Mouse (Mus musculus) heart, postnatal 36 days (tissue): ENCODE measurements at regions not wholly inside any gene's neighbourhood (a gene's known extent, or its start where the extent isn't known, plus 50 kb on each side); places are given as distances from the start of the nearest gene placed in this dataset.

ENCODE experiments used
- DNase-seq, 2 experiments: peaks; one replicate each; pipeline ENCODE4 v3.0.0; 2021 to 2022
- intact Hi-C: fragments of 180-260 bp; cut with DNase I; formaldehyde crosslinking; loops from one replicate; pipeline ENCODE4 v1.15.1; 2025

- intact Hi-C loops = no loop called here
- DNase-seq = no peak
Measured at GRCm38 (mm10) chr8:17782650-17783049, 1195.4 kb downstream of the Defb40 start.

- intact Hi-C loops = no loop called here
Measured at GRCm38 (mm10) chr8:17781559-17782283, 1196.3 kb downstream of the Defb40 start.

GRCm38 (mm10) chr8:17775411-17775810 is 1202.6 kb downstream of the Defb40 start:
- no peak for DNase-seq
- intact Hi-C loops = no loop called here

More at GRCm38 (mm10) chr8:17781559-17782283, 1196.3 kb downstream of the Defb40 start:
- no peak for DNase-seq

GRCm38 (mm10) chr8:17773311-17773710 is 1204.7 kb downstream of the Defb40 start:
- no peak for DNase-seq
- intact Hi-C loops = no loop called here

- DNase-seq = no peak
- intact Hi-C loops = no loop called here
Measured at GRCm38 (mm10) chr8:17767441-17768007, 1210.5 kb downstream of the Defb40 start.

GRCm38 (mm10) chr8:17724672-17725071 is 1253.4 kb downstream of the Defb40 start:
- intact Hi-C loops = no loop called here
- no peak for DNase-seq

GRCm38 (mm10) chr8:17709162-17709561 is 1268.9 kb downstream of the Defb40 start:
- no peak for DNase-seq
- intact Hi-C loops = no loop called here

GRCm38 (mm10) chr8:17708409-17708808 is 1269.6 kb downstream of the Defb40 start:
- intact Hi-C loops = no loop called here
- no peak for DNase-seq

GRCm38 (mm10) chr8:17704289-17704688 is 1273.8 kb downstream of the Defb40 start:
- intact Hi-C loops = no loop called here
- no peak for DNase-seq

GRCm38 (mm10) chr8:17700362-17700761 is 1277.7 kb downstream of the Defb40 start:
- DNase-seq = peak in 1 of 2 experiments; percentile 2
- intact Hi-C loops = no loop called here

GRCm38 (mm10) chr8:17690074-17690848 is 1287.8 kb downstream of the Defb40 start:
- no peak for DNase-seq
- intact Hi-C loops = no loop called here

- intact Hi-C loops = no loop called here
Measured at GRCm38 (mm10) chr8:17689641-17690040, 1288.4 kb downstream of the Defb40 start.

GRCm38 (mm10) chr8:17687084-17687483 is 1291.0 kb downstream of the Defb40 start:
- intact Hi-C loops = no loop called here

More at GRCm38 (mm10) chr8:17689641-17690040, 1288.4 kb downstream of the Defb40 start:
- DNase-seq = no peak

GRCm38 (mm10) chr8:17664371-17665141 is 1313.5 kb downstream of the Defb40 start:
- DNase-seq = peak; percentile 3 to 6
- intact Hi-C loops = no loop called here

More at GRCm38 (mm10) chr8:17687084-17687483, 1291.0 kb downstream of the Defb40 start:
- no peak for DNase-seq

- intact Hi-C loops = no loop called here
- no peak for DNase-seq
Measured at GRCm38 (mm10) chr8:17659753-17660361, 1318.2 kb downstream of the Defb40 start.

GRCm38 (mm10) chr8:17653786-17654185 is 1324.3 kb downstream of the Defb40 start:
- intact Hi-C loops = no loop called here
- DNase-seq = no peak

- intact Hi-C loops = no loop called here
- no peak for DNase-seq
Measured at GRCm38 (mm10) chr8:17647559-17647958, 1330.5 kb downstream of the Defb40 start.

GRCm38 (mm10) chr8:17621109-17621508 is 1356.9 kb downstream of the Defb40 start:
- intact Hi-C loops = no loop called here

GRCm38 (mm10) chr8:17618846-17619245 is 1359.2 kb downstream of the Defb40 start:
- intact Hi-C loops = no loop called here
- no peak for DNase-seq

More at GRCm38 (mm10) chr8:17621109-17621508, 1356.9 kb downstream of the Defb40 start:
- no peak for DNase-seq

- DNase-seq = no peak
- intact Hi-C loops = no loop called here
Measured at GRCm38 (mm10) chr8:17618147-17618546, 1359.9 kb downstream of the Defb40 start.
